Mouse (Mus musculus) liver, embryonic 14.5 days (tissue): ENCODE results near the gene Tnik. TPM values are rescaled to one million over a fixed set of nuclear protein-coding genes. Genes with fewer than 3 reads are reported as not detected.
A peak's percentile ranks its signal among the peaks of the same experiment; 100 is the strongest.

Experiments
- ATAC-seq: fragments of 200-750 bp; cut with Nextera tagmentation; 2 replicates; pipeline ENCODE4 v1.8.0; 2017; ENCODE audit warnings: moderate number of reproducible peaks, mild to moderate bottlenecking, moderate library complexity; ENCODE audit not compliant: insufficient read depth
- DNase-seq, 3 experiments: peaks; one replicate each; pipeline ENCODE4 v3.0.0-alpha.2; 2012 to 2013; ENCODE audit warnings: low read depth in 3 of 3, low spot score in 3 of 3
- H3K27ac ChIP-seq: fragments of 300-500 bp; sonication (generic); 2 replicates; pipeline ENCODE4 v1.5.1; 2014; ENCODE audit warnings: moderate library complexity, mild to moderate bottlenecking, control low read depth, inconsistent platforms
- H3K27me3 ChIP-seq: fragments of 300-500 bp; sonication (generic); 2 replicates; pipeline ENCODE4 v1.6.1; 2014; ENCODE audit warnings: mild to moderate bottlenecking, low read length, moderate library complexity; ENCODE audit not compliant: control insufficient read depth, insufficient read depth
- H3K36me3 ChIP-seq: fragments of 300-500 bp; sonication (generic); replicated peaks from 2 replicates; pipeline ENCODE4 v1.6.1; 2014; ENCODE audit warnings: low read depth; ENCODE audit not compliant: control insufficient read depth, insufficient read depth
- H3K4me1 ChIP-seq, 2 experiments: fragments of 200-500 bp in 1 of 2; fragments of 300-500 bp in 1 of 2; sonication (generic) in 1 of 2; replicated peaks; 2 replicates each; pipeline ENCODE4 v1.6.1; 2012 to 2014; ENCODE audit warnings: antibody characterized with exemption in 1 of 2, inconsistent platforms in 1 of 2, low read length in 1 of 2; ENCODE audit not compliant: control insufficient read depth in 2 of 2, insufficient read depth in 2 of 2
- H3K4me2 ChIP-seq: fragments of 300-500 bp; sonication (generic); 2 replicates; pipeline ENCODE4 v1.6.1; 2014; ENCODE audit warnings: low read depth, mild to moderate bottlenecking, control low read depth, moderate library complexity
- H3K4me3 ChIP-seq, 2 experiments: fragments of 200-500 bp in 1 of 2; fragments of 300-500 bp in 1 of 2; sonication (generic) in 1 of 2; 2 replicates each; pipeline ENCODE4 v1.5.1; 2012 to 2014; ENCODE audit warnings: low read depth in 2 of 2, low read length in 2 of 2, mild to moderate bottlenecking in 2 of 2, control low read depth in 1 of 2, inconsistent platforms in 1 of 2, moderate library complexity in 1 of 2; ENCODE audit not compliant: insufficient read depth in 1 of 2
- H3K9ac ChIP-seq: fragments of 300-500 bp; sonication (generic); replicated peaks from 2 replicates; pipeline ENCODE4 v1.6.1; 2014; ENCODE audit warnings: mild to moderate bottlenecking, control low read depth, moderate library complexity
- H3K9me3 ChIP-seq: fragments of 300-500 bp; sonication (generic); 2 replicates; pipeline ENCODE4 v1.6.1; 2016; ENCODE audit warnings: low read length, mixed read lengths; ENCODE audit not compliant: control insufficient read depth
- CTCF ChIP-seq: IDR thresholded peaks from 2 replicates; pipeline ENCODE4 v1.5.1; 2016; ENCODE audit warnings: antibody characterized with exemption, low read depth, control low read depth
- EP300 ChIP-seq: IDR thresholded peaks from 2 replicates; pipeline ENCODE4 v1.6.1; 2016; ENCODE audit warnings: antibody characterized with exemption, low read depth
- WGBS: fragments of 180-500 bp; shearing (Covaris S2); extraction: QIAGEN DNeasy Blood & Tissue Kit; methylation state at CpG from one replicate; pipeline ENCODE4 v1.1.7; 2014; ENCODE audit not compliant: insufficient replicate concordance; 5-methylcytosine and 5-hydroxymethylcytosine counted together
- polyA plus RNA-seq, 2 experiments: library from polyadenylated mRNA; depleted of rRNA in 1 of 2; stranded (reverse) in 1 of 2; unstranded in 1 of 2; fragments of >200 nt; fragmentation: Nextera tagmentation in 1 of 2; extraction: Ambion mirVana in 1 of 2; gene quantifications; 2 replicates each; pipeline versions ENCODE4 v1.2.1 to v1.2.3; 2012 to 2014

Tnik gene
- polyA plus RNA-seq, 2 experiments: 0.89 to 2.0 TPM

DNA sequence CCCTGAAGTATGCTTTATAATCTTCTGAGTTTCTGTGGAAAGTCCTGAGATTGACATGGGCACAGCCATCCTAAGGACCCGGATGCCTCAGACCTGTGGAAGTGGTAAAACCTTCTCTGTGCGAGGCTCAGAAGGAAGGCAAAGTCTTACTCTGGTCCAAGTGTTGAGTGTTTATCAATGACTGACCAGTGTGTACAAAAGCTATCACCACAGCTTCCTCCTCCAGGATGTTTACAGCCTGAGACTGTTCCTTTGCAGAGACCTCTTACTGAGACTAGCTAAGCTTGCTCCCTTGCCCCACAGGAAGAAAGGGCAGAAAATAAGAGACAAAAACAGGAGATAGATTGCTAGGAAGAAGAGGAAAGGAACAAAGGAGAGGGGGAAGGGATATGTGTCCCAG is 422.5 kb downstream of the Tnik start:
- H3K4me2 ChIP-seq: no peak overlapping the region
- no peak overlapping the region for H3K9ac ChIP-seq
- no peaks in the 10 kb centered on the region for H3K9me3 ChIP-seq
- no peak overlapping the region for H3K27ac ChIP-seq
- DNase-seq (no peak), ATAC-seq (no peak)
- no peaks in the 10 kb centered on the region for H3K36me3 ChIP-seq
- no peak for TF ChIP-seq EP300
- TF ChIP-seq CTCF: no peak
- peaks cover 0 to 9% of the 10 kb centered on the region in 2 experiments; a peak in 1 of 4 replicates for H3K4me1 ChIP-seq
- H3K4me3 ChIP-seq: no peak overlapping the region
- no peaks in the 10 kb centered on the region for H3K27me3 ChIP-seq
- WGBS: 19% methylated on average over 2 of the region's 2 CpGs

- 59% methylated on average over 5 of the region's 5 CpGs for WGBS
- no peak for DNase-seq
Observed at GRCm38 (mm10) chr3:28694811-28695210, 431.8 kb downstream of the Tnik start.

GRCm38 (mm10) chr3:28695608-28696007 is 432.6 kb downstream of the Tnik start:
- Histone ChIP-seq H3K36me3 (no peaks in the 10 kb centered on the region), H3K9me3 (no peaks in the 10 kb centered on the region), H3K27ac (no peak overlapping the region), H3K4me3 (no peak overlapping the region), H3K9ac (no peak overlapping the region), H3K4me1 (peaks cover 0 to 2% of the 10 kb centered on the region in 2 experiments; a peak in 2 of 4 replicates), H3K4me2 (0 out of 2 replicates have a peak overlapping the region, but pooled peaks have one; percentile 11), H3K27me3 (no peaks in the 10 kb centered on the region)
- 63% methylated on average over 13 of the region's 13 CpGs for WGBS
- DNase-seq (no peak), ATAC-seq (no peak; the same call in 1 of the 2 replicates)
- TF ChIP-seq CTCF (no peak), EP300 (no peak)

More at GRCm38 (mm10) chr3:28694811-28695210, 431.8 kb downstream of the Tnik start:
- H3K4me2 ChIP-seq: no peak overlapping the region
- no peaks in the 10 kb centered on the region for H3K27me3 ChIP-seq
- peaks cover 0 to 2% of the 10 kb centered on the region in 2 experiments; a peak in 2 of 4 replicates for H3K4me1 ChIP-seq
- no peak for ATAC-seq
- H3K9ac ChIP-seq: no peak overlapping the region
- H3K27ac ChIP-seq: no peak overlapping the region
- H3K36me3 ChIP-seq: no peaks in the 10 kb centered on the region
- TF ChIP-seq CTCF: no peak
- TF ChIP-seq EP300: no peak
- H3K9me3 ChIP-seq: no peaks in the 10 kb centered on the region
- H3K4me3 ChIP-seq: no peak overlapping the region

- DNase-seq (no peak), ATAC-seq (no peak)
- peaks cover 0 to 2% of the 10 kb centered on the region in 2 experiments; a peak in 2 of 4 replicates for H3K4me1 ChIP-seq
- H3K36me3 ChIP-seq: no peaks in the 10 kb centered on the region
- H3K9me3 ChIP-seq: no peaks in the 10 kb centered on the region
- no peak overlapping the region for H3K4me2 ChIP-seq
- TF ChIP-seq CTCF: no peak
- TF ChIP-seq EP300: no peak
- WGBS: 76% methylated on average over 10 of the region's 10 CpGs
- H3K27me3 ChIP-seq: no peaks in the 10 kb centered on the region
- no peak overlapping the region for H3K27ac ChIP-seq
- no peak overlapping the region for H3K4me3 ChIP-seq
- H3K9ac ChIP-seq: no peak overlapping the region
Observed at GRCm38 (mm10) chr3:28696162-28696561, 433.1 kb downstream of the Tnik start.

- Histone ChIP-seq H3K27me3 (no peaks in the 10 kb centered on the region), H3K4me2 (peak within 1 kb of the TSS; percentile 41), H3K4me1 (peaks cover 0 to 2% of the 10 kb centered on the region in 2 experiments; a peak in 2 of 4 replicates), H3K4me3 (peak within 1 kb of the TSS; percentile 32 to 45), H3K9me3 (no peaks in the 10 kb centered on the region), H3K9ac (no peak within 1 kb of the TSS), H3K27ac (peak within 1 kb of the TSS; percentile 6), H3K36me3 (no peaks in the 10 kb centered on the region)
- WGBS: 49% methylated on average over 2 of the region's 2 CpGs
- DNase-seq: no peak
- TF ChIP-seq EP300: no peak
- no peak for TF ChIP-seq CTCF
- ATAC-seq: peak; percentile 43; the same call in 1 of the 2 replicates
Observed at GRCm38 (mm10) chr3:28697797-28698196, 434.8 kb downstream of the Tnik start, which contains the start of gene Slc2a2. Gene Slc2a2 (plus strand): TSS chr3:28697903.
